Mouse (Mus musculus): Measurements from ENCODE around the gene Tgif2lx1. TPM values are rescaled to one million over a fixed set of nuclear protein-coding genes. Genes with fewer than 3 reads are reported as not detected.

The Tgif2lx1 gene
- polyA plus RNA-seq (2012; rRNA removed), result not detected in 2 replicates

GRCm38 (mm10) chrX:118480637-118481036, at the start of gene Tgif2lx1:
Gene Tgif2lx1, minus strand, starts transcription at chrX:118480737.

Other genes starting within 250 kb of the Tgif2lx1 start
- not detected in 2 replicates for gene Tgif2lx2, start 53.5 kb downstream of the Tgif2lx1 start, polyA plus RNA-seq (2012; rRNA removed)

Data from stomach, adult 2 months (tissue).